Mouse (Mus musculus) MEL (cell line): ENCODE data around the gene Gm28053. TPM values are rescaled to one million over a fixed set of nuclear protein-coding genes. Genes with fewer than 3 reads are reported as not detected.

Experiments used
- DNase-seq: peaks from one replicate; pipeline ENCODE4 v3.0.0; 2011; ENCODE audit warnings: low read depth, low spot score
- H3K27ac ChIP-seq: 2 replicates; pipeline ENCODE4 v1.5.1; 2012; ENCODE audit warnings: low read depth, mild to moderate bottlenecking, control low read depth, low read length, moderate library complexity; ENCODE audit not compliant: control insufficient read depth
- H3K27me3 ChIP-seq, 2 experiments: fragments of 150-350 bp in 1 of 2; sonication (generic) in 1 of 2; 2 replicates each; pipeline ENCODE4 v1.6.1; 2012; ENCODE audit warnings: low read length in 2 of 2, mild to moderate bottlenecking in 2 of 2, improper control_type of control experiment in 1 of 2, moderate library complexity in 1 of 2; ENCODE audit not compliant: insufficient read depth in 2 of 2, control insufficient read depth in 1 of 2
- H3K36me3 ChIP-seq, 2 experiments: 2 replicates each; pipeline ENCODE4 v1.6.1; 2012 to 2014; ENCODE audit warnings: low read length in 2 of 2, improper control_type of control experiment in 1 of 2, inconsistent platforms in 1 of 2, mild to moderate bottlenecking in 1 of 2; ENCODE audit not compliant: insufficient read depth in 2 of 2, control insufficient read depth in 1 of 2
- H3K4me1 ChIP-seq, 2 experiments: fragments of 150-350 bp in 1 of 2; sonication (generic) in 1 of 2; 2 replicates each; pipeline ENCODE4 v1.6.1; 2012; ENCODE audit warnings: low read length in 2 of 2, improper control_type of control experiment in 1 of 2, mild to moderate bottlenecking in 1 of 2; ENCODE audit not compliant: insufficient read depth in 2 of 2, control insufficient read depth in 1 of 2
- H3K4me3 ChIP-seq, 2 experiments: fragments of 150-350 bp in 1 of 2; sonication (generic) in 1 of 2; 2 replicates each; pipeline ENCODE4 v1.5.1; 2012; ENCODE audit warnings: low read depth in 2 of 2, low read length in 2 of 2, mild to moderate bottlenecking in 2 of 2, moderate library complexity in 2 of 2, control low read depth in 1 of 2, improper control_type of control experiment in 1 of 2; ENCODE audit not compliant: control insufficient read depth in 1 of 2, insufficient read depth in 1 of 2
- H3K79me2 ChIP-seq: 2 replicates; pipeline ENCODE4 v1.6.1; 2012; ENCODE audit warnings: mild to moderate bottlenecking, low read length, moderate library complexity; ENCODE audit not compliant: control insufficient read depth, poor library complexity, insufficient read depth
- H3K9ac ChIP-seq: 2 replicates; pipeline ENCODE4 v1.6.1; 2012; ENCODE audit warnings: low read depth, mild to moderate bottlenecking, control low read depth, low read length, moderate library complexity; ENCODE audit not compliant: control insufficient read depth, poor library complexity, severe bottlenecking
- H3K9me3 ChIP-seq: fragments of 150-350 bp; sonication (generic); replicated peaks from 2 replicates; pipeline ENCODE4 v1.6.1; 2012; ENCODE audit warnings: mild to moderate bottlenecking, low read length, improper control_type of control experiment, moderate library complexity; ENCODE audit not compliant: insufficient read depth
- BHLHE40 ChIP-seq: IDR thresholded peaks from 2 replicates; pipeline ENCODE4 v1.6.1; 2012; ENCODE audit warnings: low read depth, mild to moderate bottlenecking, inconsistent platforms, low read length, improper control_type of control experiment, borderline replicate concordance
- E2F4 ChIP-seq: IDR thresholded peaks from 2 replicates; pipeline ENCODE4 v1.6.1; 2011; ENCODE audit warnings: low read depth, low read length, improper control_type of control experiment, borderline replicate concordance
- EP300 ChIP-seq, 2 experiments: IDR thresholded peaks; 2 replicates each; pipeline ENCODE4 v1.6.1; 2011; ENCODE audit warnings: improper control_type of control experiment in 2 of 2, low read length in 2 of 2, low read depth in 1 of 2, mild to moderate bottlenecking in 1 of 2
- ETS1 ChIP-seq: IDR thresholded peaks from 2 replicates; pipeline ENCODE4 v1.6.1; 2012; ENCODE audit warnings: low read depth, mild to moderate bottlenecking, inconsistent platforms, low read length, improper control_type of control experiment, moderate library complexity
- GABPA ChIP-seq: IDR thresholded peaks from 2 replicates; pipeline ENCODE4 v1.6.1; 2012; ENCODE audit warnings: low read depth, mild to moderate bottlenecking, inconsistent platforms, low read length, improper control_type of control experiment, moderate library complexity
- GATA1 ChIP-seq: IDR thresholded peaks from 2 replicates; pipeline ENCODE4 v1.6.1; 2011; ENCODE audit warnings: low read depth, low read length, improper control_type of control experiment
- HCFC1 ChIP-seq: IDR thresholded peaks from 2 replicates; pipeline ENCODE4 v1.6.1; 2012; ENCODE audit warnings: low read depth, mild to moderate bottlenecking, inconsistent platforms, low read length, improper control_type of control experiment, moderate library complexity
- KAT2A ChIP-seq: conservative IDR thresholded peaks from 2 replicates; pipeline ENCODE4 v1.6.1; 2012; ENCODE audit warnings: low read depth, low read length, improper control_type of control experiment, inconsistent platforms
- MAZ ChIP-seq: IDR thresholded peaks from 2 replicates; pipeline ENCODE4 v1.6.1; 2012; ENCODE audit warnings: low read depth, mild to moderate bottlenecking, inconsistent platforms, low read length, improper control_type of control experiment
- MYB ChIP-seq: IDR thresholded peaks from 2 replicates; pipeline ENCODE4 v1.6.1; 2011; ENCODE audit warnings: mild to moderate bottlenecking, low read depth, low read length, improper control_type of control experiment
- MYC ChIP-seq: IDR thresholded peaks from 2 replicates; pipeline ENCODE4 v1.6.1; 2011; ENCODE audit warnings: low read depth, mild to moderate bottlenecking, low read length, improper control_type of control experiment, moderate library complexity
- NRF1 ChIP-seq: IDR thresholded peaks from 2 replicates; pipeline ENCODE4 v1.6.1; 2014; ENCODE audit warnings: low read depth, mild to moderate bottlenecking, inconsistent platforms, low read length, improper control_type of control experiment, moderate library complexity; ENCODE audit not compliant: poor library complexity, insufficient read depth, severe bottlenecking
- POLR2AphosphoS5 ChIP-seq: IDR thresholded peaks from 2 replicates; pipeline ENCODE4 v1.6.1; 2012; ENCODE audit warnings: low read depth, borderline replicate concordance, mild to moderate bottlenecking, inconsistent platforms, low read length, moderate library complexity, mixed read lengths
- RCOR1 ChIP-seq: IDR thresholded peaks from 2 replicates; pipeline ENCODE4 v1.6.1; 2012; ENCODE audit warnings: low read depth, mild to moderate bottlenecking, inconsistent platforms, low read length, improper control_type of control experiment
- SIN3A ChIP-seq: IDR thresholded peaks from 2 replicates; pipeline ENCODE4 v1.6.1; 2012; ENCODE audit warnings: low read length, improper control_type of control experiment, inconsistent platforms
- ZC3H11A ChIP-seq: IDR thresholded peaks from 2 replicates; pipeline ENCODE4 v1.6.1; 2012; ENCODE audit warnings: low read depth, mild to moderate bottlenecking, inconsistent platforms, low read length, improper control_type of control experiment
- ZMIZ1 ChIP-seq: IDR thresholded peaks from 2 replicates; pipeline ENCODE4 v1.6.1; 2012; ENCODE audit warnings: low read depth, mild to moderate bottlenecking, inconsistent platforms, low read length, improper control_type of control experiment, moderate library complexity
- polyA plus RNA-seq, 2 experiments: library from polyadenylated mRNA; stranded (reverse) in 1 of 2; unstranded in 1 of 2; fragments of >175 nt in 1 of 2; fragments of >200 nt in 1 of 2; gene quantifications; 2 replicates each; pipeline versions ENCODE4 v1.2.1 to v1.2.4; 2012; ENCODE audit warnings: low replicate concordance in 2 of 2, low read depth in 1 of 2; ENCODE audit not compliant: insufficient read length in 2 of 2, insufficient read depth in 1 of 2, missing spikeins in 1 of 2
- total RNA-seq: library from RNA; depleted of rRNA; stranded (reverse); fragments of 300-350 nt; gene quantifications from 2 replicates; pipeline ENCODE4 v1.2.3, GENCODE M21; 2012

Gene Gm28053
- total and polyA plus RNA-seq, 3 experiments: not detected

- TF ChIP-seq BHLHE40 (no peak), ZMIZ1 (no peak), MAZ (no peak), EP300 (IDR thresholded peaks at IDR 0.05; ENCODE audit: low read depth in 1 of 2, low read length in 2 of 2) (no peak), SIN3A (no peak), POLR2AphosphoS5 (no peak), E2F4 (no peak), RCOR1 (no peak), MYC (no peak), KAT2A (no peak), HCFC1 (no peak), NRF1 (no peak)
- TF ChIP-seq, all 39 proteins: peak for 0
- H3K27me3 ChIP-seq: no peaks in the 10 kb centered on the region
- H3K9me3 ChIP-seq: no peaks in the 10 kb centered on the region
- no peak overlapping the region for H3K27ac ChIP-seq
- no peak overlapping the region for H3K4me3 ChIP-seq
- H3K4me1 ChIP-seq: no peaks in the 10 kb centered on the region
- H3K79me2 ChIP-seq: no peaks in the 10 kb centered on the region
- no peaks in the 10 kb centered on the region for H3K36me3 ChIP-seq
- no peak overlapping the region for H3K9ac ChIP-seq
- no peak for DNase-seq
Observed at GRCm38 (mm10) chr6:48739780-48740055, 21.3 kb downstream of the Gm28053 start.

GRCm38 (mm10) chr6:48740501-48741169 is 22.2 kb downstream of the Gm28053 start:
- Histone ChIP-seq H3K4me3 (no peak overlapping the region), H3K27ac (no peak overlapping the region)

More at GRCm38 (mm10) chr6:48740501-48741169, 22.2 kb downstream of the Gm28053 start:
- Histone ChIP-seq H3K36me3 (no peaks in the 10 kb centered on the region), H3K27me3 (no peaks in the 10 kb centered on the region), H3K9ac (no peak overlapping the region), H3K4me1 (no peaks in the 10 kb centered on the region), H3K9me3 (no peaks in the 10 kb centered on the region), H3K79me2 (no peaks in the 10 kb centered on the region)
- TF ChIP-seq MYB (no peak), ZC3H11A (no peak), GATA1 (no peak), ETS1 (no peak), HCFC1 (no peak), RCOR1 (no peak), POLR2AphosphoS5 (no peak), GABPA (no peak)
- DNase-seq: no peak
